Mouse (Mus musculus): Measurements from ENCODE around the gene Adssl1.
A peak's percentile ranks its signal among the peaks of the same experiment; 100 is the strongest.

The Adssl1 gene

GRCm38 (mm10) chr12:112619686-112620353, at the start of gene Adssl1:
TSS of gene Adssl1 (plus strand) at chr12:112620045.
- peak; percentile 59 for DNase-seq

- no peak for DNase-seq
Observed at GRCm38 (mm10) chr12:112570160-112570559, 49.7 kb upstream of the Adssl1 start.

DNA sequence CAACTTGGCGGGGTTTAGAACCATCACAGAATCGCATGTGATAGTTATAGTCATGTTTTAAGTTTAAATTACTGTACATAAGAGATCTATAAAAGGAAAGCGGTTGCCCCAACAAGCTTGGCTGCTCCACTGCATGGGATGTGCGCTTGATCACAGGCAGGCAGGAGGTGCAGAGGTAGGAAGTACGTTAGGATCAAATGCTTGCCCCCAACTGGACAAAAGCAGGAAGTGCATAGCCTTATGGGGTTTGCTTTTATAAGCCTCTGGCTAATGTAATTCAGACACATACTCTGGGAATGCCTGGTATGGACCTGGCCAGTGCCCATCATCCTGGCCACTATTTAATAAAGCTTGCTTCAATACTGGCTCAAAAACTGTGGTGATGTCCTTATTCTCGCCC, 48.8 kb upstream of the Adssl1 start:
- DNase-seq, result no peak

GRCm38 (mm10) chr12:112575274-112575986, 44.4 kb upstream of the Adssl1 start:
- DNase-seq, result no peak

DNA sequence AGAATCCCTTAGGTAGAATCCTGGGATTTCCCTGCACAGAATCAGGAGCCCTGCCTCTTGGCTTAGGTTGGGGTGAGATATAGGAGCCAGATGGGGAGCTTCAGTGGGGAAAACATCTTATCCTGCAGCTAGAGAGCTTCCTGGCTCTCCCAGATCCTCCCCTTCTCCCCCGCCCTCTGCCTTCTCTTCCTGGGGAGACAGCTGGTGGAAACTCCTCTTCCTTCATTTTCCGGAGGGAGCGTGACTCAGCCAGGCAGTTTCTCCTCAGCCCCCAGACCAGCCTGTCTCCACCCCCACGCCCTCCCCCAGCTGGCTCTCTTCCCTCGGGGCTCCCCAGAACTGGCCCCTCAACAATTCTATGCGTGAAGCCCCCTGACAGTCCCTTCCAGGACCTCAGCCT, 43.5 kb upstream of the Adssl1 start:
- DNase-seq, result no peak

DNA sequence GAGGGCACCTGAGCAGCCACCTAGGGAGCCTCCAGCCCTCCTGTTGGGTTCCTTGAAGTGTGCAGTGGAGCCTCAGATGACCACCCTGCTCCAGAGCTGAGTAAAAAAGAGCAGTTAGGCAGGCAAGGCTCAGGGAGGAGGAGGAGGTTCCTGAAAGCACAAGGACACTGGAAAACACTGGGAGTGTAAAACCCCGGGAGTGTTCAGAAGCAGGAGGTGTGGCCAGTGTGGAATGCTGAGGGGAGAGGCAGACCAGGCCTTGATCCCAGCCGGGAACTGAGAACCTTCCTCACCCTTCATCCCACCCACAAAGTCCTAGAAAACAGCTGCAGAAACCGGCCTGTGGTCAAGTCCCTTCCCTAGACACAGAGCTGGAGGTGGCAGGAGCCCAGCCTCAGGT, 43.1 kb upstream of the Adssl1 start:
- no peak for DNase-seq

- DNase-seq, result no peak
Observed at GRCm38 (mm10) chr12:112578296-112579090, 41.4 kb upstream of the Adssl1 start.

GRCm38 (mm10) chr12:112579430-112579829, 40.4 kb upstream of the Adssl1 start:
- no peak for DNase-seq

DNA sequence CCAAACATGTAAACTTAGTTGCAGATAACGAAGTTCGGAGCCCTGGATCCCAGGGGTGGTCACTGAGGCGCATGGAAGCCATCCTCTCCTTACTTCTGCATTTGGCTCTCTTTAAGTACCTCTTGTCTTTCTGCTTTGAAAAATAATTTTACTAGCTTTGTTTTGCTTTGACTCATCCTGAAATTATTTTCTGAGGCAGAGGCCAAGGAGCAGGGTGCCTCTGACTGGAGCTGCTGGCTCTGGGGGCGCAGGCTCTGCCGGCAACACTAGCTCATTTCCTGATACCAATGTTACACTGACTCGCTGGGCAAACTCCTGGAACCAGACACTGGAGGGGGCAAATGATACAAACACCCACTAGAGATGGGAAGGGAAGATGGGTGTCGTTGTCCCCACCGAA, 39.9 kb upstream of the Adssl1 start:
- DNase-seq, result no peak

DNA sequence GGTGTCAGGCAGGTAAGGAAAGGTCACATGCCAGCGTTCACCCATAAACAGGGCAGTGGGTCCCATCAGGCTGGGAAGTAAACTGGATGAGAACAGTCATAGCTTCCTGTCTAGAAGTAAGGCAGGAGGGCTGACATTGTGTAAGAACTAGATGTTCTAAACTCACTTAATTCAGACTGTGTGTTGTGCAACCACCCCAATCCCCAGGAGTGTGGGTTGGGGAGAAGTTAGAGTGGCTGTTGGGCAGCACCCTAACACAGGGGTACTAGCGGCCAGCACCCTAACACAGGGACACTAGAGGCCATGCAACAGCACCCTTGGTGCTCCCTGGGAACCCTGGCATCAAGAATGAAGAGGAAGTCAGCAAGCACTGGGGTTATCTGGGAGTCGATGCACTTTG, 38.7 kb upstream of the Adssl1 start:
- DNase-seq, result no peak

GRCm38 (mm10) chr12:112584954-112585353, 34.9 kb upstream of the Adssl1 start:
- DNase-seq, result no peak

GRCm38 (mm10) chr12:112585924-112586538, 33.8 kb upstream of the Adssl1 start:
- DNase-seq, result no peak

DNA sequence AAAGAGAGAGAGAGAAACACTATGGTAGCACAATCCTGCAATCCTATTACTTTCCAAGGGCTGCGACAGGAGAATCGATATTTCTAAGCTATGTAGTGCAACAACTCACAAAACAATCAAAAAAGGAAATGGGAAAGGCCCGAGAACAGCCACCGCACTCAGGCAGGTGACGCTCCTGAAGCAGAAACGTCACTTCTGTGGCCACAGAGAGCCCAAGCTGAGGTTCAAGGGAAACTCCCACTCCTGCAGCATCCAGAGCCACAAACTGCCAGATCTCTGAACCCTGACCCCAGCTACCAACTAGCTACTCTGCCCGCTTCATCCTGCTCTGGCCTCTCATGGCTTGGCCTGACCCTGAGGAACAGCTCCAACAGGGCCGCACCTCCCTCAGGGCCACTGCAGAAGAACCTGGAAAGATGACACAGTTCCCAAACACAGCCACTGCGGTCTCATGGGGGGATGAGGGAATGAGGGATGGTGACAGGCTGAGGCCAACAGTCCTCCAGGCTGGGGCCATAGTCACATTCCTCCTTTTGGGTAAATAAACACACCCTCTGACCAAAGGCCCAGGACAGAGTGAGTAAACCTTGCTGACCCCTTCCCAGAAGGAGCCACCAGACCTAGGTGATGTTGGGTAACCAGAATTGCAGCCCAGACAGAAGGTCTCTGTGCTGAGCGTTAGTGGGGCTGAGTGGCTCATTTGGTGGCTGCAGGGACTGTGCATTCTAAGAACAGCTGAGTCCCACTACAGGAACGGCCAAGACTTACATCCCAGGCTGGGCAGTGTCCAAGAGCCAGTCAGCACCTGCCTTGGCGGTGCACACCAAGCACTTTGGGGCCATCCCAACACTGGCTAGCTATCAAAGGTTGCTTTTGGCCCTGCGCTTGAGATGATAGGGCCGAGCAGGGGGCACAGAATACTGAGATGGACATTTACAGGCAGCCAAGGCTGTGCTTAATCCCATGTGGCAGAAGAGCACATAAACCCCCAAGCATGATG, 32.4 kb upstream of the Adssl1 start:
- no peak for DNase-seq

- DNase-seq, result peak; percentile 76
Observed at GRCm38 (mm10) chr12:112588426-112589256, 31.2 kb upstream of the Adssl1 start, which contains the start of gene Inf2. TSS of gene Inf2 (plus strand) at chr12:112588784.

GRCm38 (mm10) chr12:112589491-112590191, 30.2 kb upstream of the Adssl1 start:
- DNase-seq, result no peak

GRCm38 (mm10) chr12:112590566-112591239, 29.1 kb upstream of the Adssl1 start:
- DNase-seq, result no peak

- no peak for DNase-seq
Observed at GRCm38 (mm10) chr12:112591240-112591639, 28.6 kb upstream of the Adssl1 start.

DNA sequence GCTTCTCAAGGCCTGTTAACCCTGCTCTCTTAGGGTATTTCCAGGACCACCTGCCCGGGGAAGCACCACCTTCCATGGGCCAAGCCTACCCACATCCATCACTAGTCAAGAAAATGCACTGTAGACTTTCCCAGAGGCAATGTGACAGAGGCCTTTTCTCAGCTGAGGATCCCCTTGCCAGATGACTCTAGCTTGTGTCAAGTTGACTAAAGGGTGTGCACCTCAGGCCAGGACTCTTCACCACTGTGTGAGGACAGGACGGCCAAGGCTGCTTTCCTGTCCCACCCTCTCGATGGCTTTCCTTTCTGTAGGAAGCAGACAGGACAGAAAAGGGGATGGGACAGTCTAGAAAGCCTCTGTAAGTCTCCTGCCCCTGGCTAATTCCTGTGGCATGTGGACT, 28.1 kb upstream of the Adssl1 start:
- DNase-seq, result no peak

DNA sequence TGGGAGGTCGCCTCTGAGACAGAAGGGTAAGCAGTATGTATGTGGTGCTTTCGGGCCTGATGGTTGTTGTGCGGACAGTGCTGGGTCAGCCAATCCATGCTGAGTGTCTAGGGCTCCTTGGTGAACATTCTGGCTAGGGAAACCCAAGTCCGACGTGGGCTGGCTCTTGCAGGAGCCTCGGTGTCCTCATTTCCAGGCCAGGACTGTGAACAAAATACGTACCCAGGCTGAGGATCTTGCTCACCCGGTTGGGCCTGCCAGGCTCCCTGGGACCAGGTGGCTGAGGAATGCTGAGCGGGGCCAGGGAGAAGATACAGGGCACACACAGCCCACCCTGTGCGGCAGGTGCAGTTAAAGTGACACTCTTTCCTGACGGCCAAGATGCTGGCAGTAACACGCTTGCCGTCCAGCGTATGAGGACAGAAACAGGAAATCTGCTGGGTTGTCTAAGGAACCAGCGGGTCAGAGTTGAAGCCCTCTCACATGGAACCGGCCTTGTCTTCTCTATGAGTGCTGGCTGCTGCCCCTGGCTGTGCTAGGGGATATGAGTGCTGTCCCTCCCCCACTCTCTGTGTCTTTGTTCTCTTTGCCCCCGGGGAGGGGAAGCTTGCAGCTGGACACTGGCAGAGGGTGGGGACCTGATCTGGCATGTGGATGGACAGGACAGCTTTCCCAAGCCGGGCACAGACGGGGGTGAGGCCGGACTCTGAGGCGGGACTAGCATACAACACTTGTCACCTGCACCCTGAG, 26.7 kb upstream of the Adssl1 start:
- DNase-seq, result no peak
